Mouse (Mus musculus): Measurements from ENCODE around the gene Gm20388. TPM values are rescaled to one million over a fixed set of nuclear protein-coding genes. Genes with fewer than 3 reads are reported as not detected.
"Not testable (repeated sequence)": the region's sequence is repeated elsewhere in the genome, so short reads cannot be mapped to it uniquely, and the experiment has no call there.

Gene Gm20388
- total and polyA plus RNA-seq, 2 experiments from 2014 or later = 17.3 TPM; not detected in 1

DNA sequence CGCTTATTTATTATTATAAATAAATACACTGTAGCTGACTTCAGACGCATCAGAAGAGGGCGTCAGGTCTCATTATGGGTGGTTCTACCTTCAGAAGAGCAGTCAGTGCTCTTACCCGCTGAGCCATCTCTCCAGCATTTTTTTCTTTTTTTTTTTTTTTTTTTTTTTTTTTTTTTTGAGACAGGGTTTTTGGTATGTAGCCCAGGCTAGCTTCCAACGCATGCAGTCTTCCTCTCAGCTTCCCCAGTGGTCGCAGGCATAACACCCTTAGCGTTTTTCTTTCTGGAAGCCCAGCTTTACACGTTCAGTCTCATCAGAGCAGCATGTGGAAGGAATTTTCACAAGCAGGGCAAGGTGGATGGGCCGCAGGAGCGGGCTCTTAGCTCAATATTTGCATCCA lies 3607.5 kb downstream of the Gm20388 start:
- Histone ChIP-seq H3K9ac (replicated peaks; ENCODE audit: low read depth, low read length) (no peak overlapping the region), H3K36me3 (replicated peaks; ENCODE audit: control insufficient read depth, insufficient read depth, low read length) (peaks cover 7% of the 10 kb centered on the region), H3K4me3 (ENCODE audit: low read depth, low read length) (0 out of 2 replicates have a peak overlapping the region, but pooled peaks have one; percentile 8), H3K27ac (ENCODE audit: low read depth) (no peak overlapping the region), H3K4me2 (ENCODE audit: low read depth, low read length) (peak overlapping the region; percentile 79), H3K9me3 (replicated peaks; ENCODE audit: control insufficient read depth, low read length) (no peaks in the 10 kb centered on the region), H3K4me1 (ENCODE audit: control insufficient read depth, insufficient read depth) (peaks cover 18% of the 10 kb centered on the region; the same call in 1 of the 2 replicates), H3K27me3 (ENCODE audit: control insufficient read depth, insufficient read depth, low read length) (peaks cover 38% of the 10 kb centered on the region)
- WGBS = 34% methylated on average over 10 of the region's 10 CpGs
- DNase-seq (ENCODE audit: low spot score) (no peak), ATAC-seq (ENCODE audit: insufficient read depth, low read depth) (no peak)
- no peak for TF ChIP-seq EP300 (IDR thresholded peaks at IDR 0.05; ENCODE audit: low read depth)
- no peak for TF ChIP-seq CTCF (IDR thresholded peaks at IDR 0.05; ENCODE audit: low read depth)

DNA sequence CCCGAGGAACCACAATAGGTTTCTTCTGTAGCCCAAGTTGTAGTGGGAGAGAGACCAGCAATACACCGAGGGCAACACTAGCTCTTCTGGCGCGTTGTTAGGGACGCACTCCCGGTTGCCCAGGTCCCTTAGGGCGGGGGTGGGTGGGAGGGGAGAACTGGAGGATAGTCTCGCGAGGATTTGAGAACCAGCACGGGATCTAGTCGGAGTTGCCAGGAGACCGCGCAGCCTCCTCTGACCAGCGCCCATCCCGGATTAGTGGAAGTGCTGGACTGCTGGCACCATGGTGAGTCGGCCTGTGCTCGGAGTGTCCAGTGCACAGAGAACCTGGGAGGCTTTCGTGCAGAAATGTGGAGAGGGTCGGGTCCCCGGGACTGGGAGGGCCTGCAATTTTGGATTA lies 3608.0 kb downstream of the Gm20388 start, which contains the start of gene Gas8:
Gas8 (plus strand) TSS at position 168 of the 400 bp plus-strand sequence.
- 0% methylated on average over 20 of the region's 20 CpGs for WGBS
- Histone ChIP-seq H3K9me3 (replicated peaks; ENCODE audit: control insufficient read depth, low read length) (no peaks in the 10 kb centered on the region), H3K27me3 (ENCODE audit: control insufficient read depth, insufficient read depth, low read length) (peaks cover 34% of the 10 kb centered on the region), H3K4me3 (ENCODE audit: low read depth, low read length) (peak within 1 kb of the TSS; percentile 66), H3K36me3 (replicated peaks; ENCODE audit: control insufficient read depth, insufficient read depth, low read length) (peaks cover 11% of the 10 kb centered on the region), H3K27ac (ENCODE audit: low read depth) (no peak within 1 kb of the TSS), H3K4me1 (ENCODE audit: control insufficient read depth, insufficient read depth) (peaks cover 18% of the 10 kb centered on the region; the same call in 1 of the 2 replicates), H3K9ac (replicated peaks; ENCODE audit: low read depth, low read length) (peak within 1 kb of the TSS; percentile 67), H3K4me2 (ENCODE audit: low read depth, low read length) (peak within 1 kb of the TSS; percentile 79)
- TF ChIP-seq CTCF (IDR thresholded peaks at IDR 0.05; ENCODE audit: low read depth) = no peak
- TF ChIP-seq EP300 (IDR thresholded peaks at IDR 0.05; ENCODE audit: low read depth) = no peak
- ATAC-seq (ENCODE audit: insufficient read depth, low read depth) = peak; percentile 98
- DNase-seq (ENCODE audit: low spot score) = peak; percentile 98

- H3K9me3 ChIP-seq (replicated peaks; ENCODE audit: control insufficient read depth, low read length); DNase-seq (ENCODE audit: low spot score); ATAC-seq (ENCODE audit: insufficient read depth, low read depth); H3K27ac ChIP-seq (ENCODE audit: low read depth); H3K4me2 ChIP-seq (ENCODE audit: low read depth, low read length); H3K4me3 ChIP-seq (ENCODE audit: low read depth, low read length); H3K9ac ChIP-seq (replicated peaks; ENCODE audit: low read depth, low read length); H3K4me1 ChIP-seq (ENCODE audit: control insufficient read depth, insufficient read depth): not testable (repeated sequence)
- WGBS = 94% methylated on average over 1 of the region's 1 CpGs
- H3K27me3 ChIP-seq (ENCODE audit: control insufficient read depth, insufficient read depth, low read length) = peaks cover 21% of the 10 kb centered on the region
- peaks cover 21% of the 10 kb centered on the region for H3K36me3 ChIP-seq (replicated peaks; ENCODE audit: control insufficient read depth, insufficient read depth, low read length)
Measured at GRCm38 (mm10) chr8:123520048-123520447, 3609.4 kb downstream of the Gm20388 start.

- no peaks in the 10 kb centered on the region for H3K27me3 ChIP-seq (ENCODE audit: control insufficient read depth, insufficient read depth, low read length)
- TF ChIP-seq CTCF (IDR thresholded peaks at IDR 0.05; ENCODE audit: low read depth) = no peak
- TF ChIP-seq EP300 (IDR thresholded peaks at IDR 0.05; ENCODE audit: low read depth) = no peak
- no peak overlapping the region for H3K4me3 ChIP-seq (ENCODE audit: low read depth, low read length)
- DNase-seq (ENCODE audit: low spot score) (no peak), ATAC-seq (ENCODE audit: insufficient read depth, low read depth) (no peak)
- no peaks in the 10 kb centered on the region for H3K9me3 ChIP-seq (replicated peaks; ENCODE audit: control insufficient read depth, low read length)
- H3K27ac ChIP-seq (ENCODE audit: low read depth) = no peak overlapping the region
- H3K4me2 ChIP-seq (ENCODE audit: low read depth, low read length) = no peak overlapping the region
- 79% methylated on average over 25 of the region's 25 CpGs for WGBS
- H3K36me3 ChIP-seq (replicated peaks; ENCODE audit: control insufficient read depth, insufficient read depth, low read length) = peaks cover 91% of the 10 kb centered on the region
- H3K4me1 ChIP-seq (ENCODE audit: control insufficient read depth, insufficient read depth) = no peaks in the 10 kb centered on the region
- H3K9ac ChIP-seq (replicated peaks; ENCODE audit: low read depth, low read length) = no peak overlapping the region
Measured at GRCm38 (mm10) chr8:123527720-123528489, 3617.3 kb downstream of the Gm20388 start.

GRCm38 (mm10) chr8:123536242-123536989 lies 3625.8 kb downstream of the Gm20388 start:
- Histone ChIP-seq H3K27me3 (ENCODE audit: control insufficient read depth, insufficient read depth, low read length) (no peaks in the 10 kb centered on the region), H3K27ac (ENCODE audit: low read depth) (no peak overlapping the region), H3K4me3 (ENCODE audit: low read depth, low read length) (no peak overlapping the region), H3K4me1 (ENCODE audit: control insufficient read depth, insufficient read depth) (no peaks in the 10 kb centered on the region), H3K4me2 (ENCODE audit: low read depth, low read length) (no peak overlapping the region), H3K36me3 (replicated peaks; ENCODE audit: control insufficient read depth, insufficient read depth, low read length) (peaks cover 42% of the 10 kb centered on the region), H3K9me3 (replicated peaks; ENCODE audit: control insufficient read depth, low read length) (no peaks in the 10 kb centered on the region), H3K9ac (replicated peaks; ENCODE audit: low read depth, low read length) (no peak overlapping the region)
- TF ChIP-seq CTCF (IDR thresholded peaks at IDR 0.05; ENCODE audit: low read depth) (no peak), EP300 (IDR thresholded peaks at IDR 0.05; ENCODE audit: low read depth) (no peak)
- ATAC-seq (ENCODE audit: insufficient read depth, low read depth) = no peak
- DNase-seq (ENCODE audit: low spot score) = no peak
- 93% methylated on average over 9 of the region's 9 CpGs for WGBS
